Mouse (Mus musculus) left cerebral cortex, adult 6 months (tissue): ENCODE data around the gene Scgb2b7. TPM values are rescaled to one million over a fixed set of nuclear protein-coding genes. Genes with fewer than 3 reads are reported as not detected.

Experiments used
- long read RNA-seq, 2 experiments: library from polyadenylated mRNA; unstranded; transcript quantifications; one replicate each; pipeline ENCODE4 v2.0.0; 2019 to 2020
- polyA plus RNA-seq: library from polyadenylated mRNA; unstranded; fragments of <200 nt; fragmentation: Nextera tagmentation; gene quantifications from 2 replicates; pipeline ENCODE4 v1.2.3, GENCODE M21; 2021

Gene Scgb2b7
- not detected in 2 replicates for polyA plus RNA-seq
- long read RNA-seq, experiment 1 = 0 reads
- long read RNA-seq, experiment 2 = 0 reads

DNA sequence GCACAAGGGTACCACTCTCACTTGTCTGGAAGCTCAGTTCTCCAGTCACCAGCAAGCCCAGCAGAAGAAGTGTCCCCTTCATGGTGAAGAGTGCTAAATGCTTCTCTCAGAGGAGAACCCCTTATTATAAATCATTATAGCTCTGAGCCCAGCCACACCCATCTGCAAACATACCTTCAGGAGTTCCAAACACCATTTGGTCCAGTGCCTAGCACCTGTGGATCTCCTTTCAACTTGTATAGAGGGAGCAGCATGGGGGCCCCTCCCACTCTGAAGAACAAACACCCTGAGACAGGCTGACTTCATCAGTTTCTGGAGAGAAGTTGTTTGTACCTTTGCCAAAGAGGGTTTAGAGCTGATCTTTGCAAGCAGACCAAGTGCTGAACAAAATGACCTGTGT lies at the start of gene Scgb2b7:
TSS of gene Scgb2b7 (minus strand) at position 101 of the 400 bp plus-strand sequence.

DNA sequence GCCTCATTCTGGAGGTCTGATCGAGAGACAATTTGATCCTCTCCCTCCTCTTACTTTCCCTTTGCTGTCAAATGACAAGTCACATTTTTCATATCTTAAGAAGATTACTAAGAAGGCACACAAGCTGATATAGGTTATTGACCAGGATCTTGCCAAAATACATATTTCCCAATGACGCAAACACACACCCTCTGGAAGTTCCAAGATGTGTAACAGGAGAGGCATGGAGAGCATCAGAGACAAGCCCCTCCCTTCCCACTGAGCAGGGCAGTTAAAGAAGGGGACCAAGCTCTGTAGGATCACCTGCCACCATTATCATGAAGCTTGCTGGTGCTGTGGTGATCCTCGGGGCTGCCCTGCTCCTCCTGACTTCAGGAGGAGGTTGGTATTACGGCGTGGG lies 6.8 kb upstream of the Scgb2b7 start, which contains the start of gene Scgb1b7:
TSS of gene Scgb1b7 (plus strand) at position 301 of the 400 bp plus-strand sequence.

Other genes starting within 250 kb of the Scgb2b7 start
- not detected in 2 replicates for gene Scgb1b7, start 6.9 kb upstream of the Scgb2b7 start, polyA plus RNA-seq